Mouse (Mus musculus) intestine, postnatal 0 days (tissue): ENCODE measurements around the gene Rab5c. TPM values are rescaled to one million over a fixed set of nuclear protein-coding genes. Genes with fewer than 3 reads are reported as not detected.

Source experiments
- ATAC-seq: fragments of 200-750 bp; cut with Nextera tagmentation; 2 replicates; pipeline ENCODE4 v1.8.0; 2017; ENCODE audit warnings: mild to moderate bottlenecking, moderate TSS enrichment, moderate library complexity
- H3K27ac ChIP-seq: fragments of 300-500 bp; sonication (generic); 2 replicates; pipeline ENCODE4 v1.5.1; 2014; ENCODE audit warnings: mild to moderate bottlenecking, low read depth, low read length, moderate library complexity
- H3K27me3 ChIP-seq: fragments of 300-500 bp; sonication (generic); replicated peaks from 2 replicates; pipeline ENCODE4 v1.6.1; 2014; ENCODE audit warnings: low read length, mixed read lengths; ENCODE audit not compliant: control insufficient read depth, insufficient read depth
- H3K36me3 ChIP-seq: fragments of 300-500 bp; sonication (generic); 2 replicates; pipeline ENCODE4 v1.6.1; 2014; ENCODE audit warnings: mild to moderate bottlenecking, moderate library complexity; ENCODE audit not compliant: control insufficient read depth, insufficient read depth
- H3K4me1 ChIP-seq: fragments of 300-500 bp; sonication (generic); replicated peaks from 2 replicates; pipeline ENCODE4 v1.6.1; 2014; ENCODE audit warnings: antibody characterized with exemption, low read length, mixed read lengths; ENCODE audit not compliant: control insufficient read depth, insufficient read depth
- H3K4me2 ChIP-seq: fragments of 300-500 bp; sonication (generic); replicated peaks from 2 replicates; pipeline ENCODE4 v1.6.1; 2014; ENCODE audit warnings: low read depth, mild to moderate bottlenecking, moderate library complexity
- H3K4me3 ChIP-seq: fragments of 300-500 bp; sonication (generic); 2 replicates; pipeline ENCODE4 v1.5.1; 2014; ENCODE audit warnings: low read depth, low read length
- H3K9ac ChIP-seq: fragments of 300-500 bp; sonication (generic); 2 replicates; pipeline ENCODE4 v1.6.1; 2014; ENCODE audit warnings: mild to moderate bottlenecking, low read depth, low read length
- H3K9me3 ChIP-seq: fragments of 300-500 bp; sonication (generic); 2 replicates; pipeline ENCODE4 v1.6.1; 2016; ENCODE audit warnings: mixed run types; ENCODE audit not compliant: control insufficient read depth
- CTCF ChIP-seq: sonication (generic); IDR thresholded peaks from 2 replicates; pipeline ENCODE4 v1.5.1; 2016; ENCODE audit warnings: low read depth, mild to moderate bottlenecking, control low read depth, antibody characterized with exemption, moderate library complexity
- WGBS: fragments of 180-500 bp; shearing (Covaris S2); extraction: QIAGEN DNeasy Blood & Tissue Kit; methylation state at CpG from one replicate; pipeline ENCODE4 v1.1.7; 2014; 5-methylcytosine and 5-hydroxymethylcytosine counted together
- polyA plus RNA-seq: library from polyadenylated mRNA; unstranded; fragments of >200 nt; fragmentation: Nextera tagmentation; extraction: Ambion mirVana; gene quantifications from 2 replicates; pipeline ENCODE4 v1.2.1, GENCODE M21; 2015

Gene Rab5c
- polyA plus RNA-seq, 1 experiment from 2014 or later = 62.2 TPM

GRCm38 (mm10) chr11:100766726-100767125 is 28.7 kb upstream of the Rab5c start:
- H3K27me3 ChIP-seq = no peaks in the 10 kb centered on the region
- H3K4me1 ChIP-seq = no peaks in the 10 kb centered on the region
- H3K4me3 ChIP-seq = no peak overlapping the region
- WGBS = 79% methylated on average over 9 of the region's 9 CpGs
- TF ChIP-seq CTCF = no peak
- no peak for ATAC-seq
- H3K36me3 ChIP-seq = no peaks in the 10 kb centered on the region
- H3K4me2 ChIP-seq = no peak overlapping the region
- H3K9ac ChIP-seq = no peak overlapping the region
- no peak overlapping the region for H3K27ac ChIP-seq
- no peaks in the 10 kb centered on the region for H3K9me3 ChIP-seq

GRCm38 (mm10) chr11:100762831-100763230 is 24.8 kb upstream of the Rab5c start, which contains the start of gene Hcrt:
Gene Hcrt, minus strand, starts transcription at chr11:100762931.
- H3K4me2 ChIP-seq = peak within 1 kb of the TSS; percentile 76
- H3K4me1 ChIP-seq = no peaks in the 10 kb centered on the region; the same call in 1 of the 2 replicates
- no peaks in the 10 kb centered on the region for H3K36me3 ChIP-seq
- peak within 1 kb of the TSS; percentile 38 for H3K9ac ChIP-seq
- 91% methylated on average over 7 of the region's 7 CpGs for WGBS
- peak within 1 kb of the TSS; percentile 47 for H3K4me3 ChIP-seq
- no peak for TF ChIP-seq CTCF
- peaks cover 22% of the 10 kb centered on the region for H3K27me3 ChIP-seq
- H3K27ac ChIP-seq = no peak within 1 kb of the TSS
- no peak for ATAC-seq
- no peaks in the 10 kb centered on the region for H3K9me3 ChIP-seq

GRCm38 (mm10) chr11:100761547-100762045 is 23.6 kb upstream of the Rab5c start:
- Histone ChIP-seq H3K4me3 (peak overlapping the region; percentile 47), H3K9ac (peak overlapping the region; percentile 38), H3K4me1 (no peaks in the 10 kb centered on the region; the same call in 1 of the 2 replicates), H3K9me3 (no peaks in the 10 kb centered on the region), H3K4me2 (peak overlapping the region; percentile 76), H3K27ac (no peak overlapping the region), H3K36me3 (no peaks in the 10 kb centered on the region), H3K27me3 (peaks cover 25% of the 10 kb centered on the region)
- ATAC-seq = peak; percentile 64
- WGBS = under 1% methylated on average over 27 of the region's 27 CpGs
- TF ChIP-seq CTCF = peak; percentile 79

GRCm38 (mm10) chr11:100759611-100760233 is 21.7 kb upstream of the Rab5c start, which contains the start of gene Kcnh4:
Gene Kcnh4, minus strand, starts transcription at chr11:100759942.
- WGBS = 1% methylated on average over 50 of the region's 51 CpGs
- Histone ChIP-seq H3K36me3 (no peaks in the 10 kb centered on the region), H3K27me3 (peaks cover 29% of the 10 kb centered on the region), H3K9ac (no peak within 1 kb of the TSS), H3K4me3 (peak within 1 kb of the TSS; percentile 32), H3K9me3 (no peaks in the 10 kb centered on the region), H3K27ac (no peak within 1 kb of the TSS), H3K4me2 (peak within 1 kb of the TSS; percentile 64), H3K4me1 (no peaks in the 10 kb centered on the region; the same call in 1 of the 2 replicates)
- ATAC-seq = peak; percentile 37; the same call in 1 of the 2 replicates
- TF ChIP-seq CTCF = peak; percentile 49

GRCm38 (mm10) chr11:100758707-100759610 is 20.9 kb upstream of the Rab5c start:
- no peak overlapping the region for H3K27ac ChIP-seq
- no peaks in the 10 kb centered on the region; the same call in 1 of the 2 replicates for H3K4me1 ChIP-seq
- H3K27me3 ChIP-seq = peaks cover 29% of the 10 kb centered on the region
- no peak for TF ChIP-seq CTCF
- no peak for ATAC-seq
- H3K9me3 ChIP-seq = no peaks in the 10 kb centered on the region
- peak overlapping the region; percentile 64 for H3K4me2 ChIP-seq
- H3K9ac ChIP-seq = no peak overlapping the region
- no peaks in the 10 kb centered on the region for H3K36me3 ChIP-seq
- peak overlapping the region; percentile 32 for H3K4me3 ChIP-seq
- 3% methylated on average over 35 of the region's 35 CpGs for WGBS

- WGBS = 82% methylated on average over 12 of the region's 12 CpGs
- Histone ChIP-seq H3K4me1 (no peaks in the 10 kb centered on the region; the same call in 1 of the 2 replicates), H3K4me3 (no peak overlapping the region), H3K9ac (no peak overlapping the region), H3K36me3 (no peaks in the 10 kb centered on the region), H3K4me2 (no peak overlapping the region), H3K27ac (no peak overlapping the region), H3K9me3 (no peaks in the 10 kb centered on the region), H3K27me3 (peaks cover 29% of the 10 kb centered on the region)
- no peak for ATAC-seq
- TF ChIP-seq CTCF = no peak
These were observed 19.6 kb upstream of the Rab5c start for GRCm38 (mm10) chr11:100757566-100757965.
